Mouse (Mus musculus): ENCODE measurements around the gene Fam160b1. TPM values are rescaled to one million over a fixed set of nuclear protein-coding genes. Genes with fewer than 3 reads are reported as not detected.

Fam160b1 gene
- total RNA-seq, 4 experiments from 2014 or later = 9.8 to 11.6 (median 10.8) TPM

DNA sequence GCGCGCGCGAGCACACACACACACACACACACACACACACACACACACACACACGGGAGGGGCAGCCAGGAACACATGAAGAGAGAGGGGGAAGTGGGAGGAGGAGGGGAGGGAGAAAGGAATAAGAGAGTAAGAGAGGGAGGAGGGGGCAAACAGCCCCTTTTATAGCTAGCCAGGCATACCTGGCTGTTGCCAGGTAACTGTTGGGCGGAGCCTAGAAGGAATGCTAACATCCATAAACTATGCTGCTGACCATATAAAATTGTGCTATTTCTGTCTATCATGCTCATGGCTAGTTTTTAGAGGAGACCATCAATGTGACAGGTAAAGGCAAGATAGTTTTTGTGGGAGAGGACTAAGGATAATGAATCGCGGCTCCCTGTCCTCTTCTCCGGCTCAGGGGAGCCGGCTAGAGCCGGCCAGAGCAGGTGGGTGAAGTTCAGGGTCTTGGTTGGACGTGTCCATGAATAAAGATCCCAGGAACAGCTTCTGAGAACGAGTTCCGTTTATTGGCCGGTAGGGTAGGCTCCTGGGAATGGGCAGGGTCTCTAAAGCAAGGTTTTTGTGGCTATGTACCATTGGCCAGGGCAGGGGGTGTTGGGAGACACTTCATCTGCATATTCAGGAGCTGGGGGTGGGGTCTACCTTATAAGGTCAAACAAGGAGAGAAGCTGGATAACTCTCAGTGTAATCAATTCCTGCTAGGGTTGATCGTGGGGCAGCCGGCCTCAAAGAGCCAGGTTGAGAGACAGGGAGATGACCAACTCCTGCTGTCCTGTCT lies 57.5 kb downstream of the Fam160b1 start:
- DNase-seq (ENCODE audit: low spot score) = no peak

DNA sequence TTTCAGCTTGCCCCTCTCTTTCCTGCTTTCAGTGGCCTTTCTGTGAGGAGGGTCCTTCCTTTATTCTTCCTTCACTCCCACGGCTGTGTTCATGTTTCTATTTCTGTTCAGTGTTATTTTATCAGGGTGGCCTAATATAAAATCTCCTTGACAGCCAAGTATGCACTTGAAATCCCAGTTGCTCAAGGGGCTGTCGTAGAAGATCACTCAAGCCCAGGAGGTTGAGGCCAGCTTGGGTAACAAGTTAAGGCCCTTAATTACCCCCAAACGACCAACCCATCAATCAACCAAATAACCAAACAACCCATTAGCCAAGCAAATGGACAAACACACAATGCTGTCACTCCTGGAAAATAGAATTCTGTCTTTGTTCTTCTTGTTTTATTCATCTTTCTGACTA lies 62.9 kb downstream of the Fam160b1 start:
- DNase-seq (ENCODE audit: low spot score) = no peak

DNA sequence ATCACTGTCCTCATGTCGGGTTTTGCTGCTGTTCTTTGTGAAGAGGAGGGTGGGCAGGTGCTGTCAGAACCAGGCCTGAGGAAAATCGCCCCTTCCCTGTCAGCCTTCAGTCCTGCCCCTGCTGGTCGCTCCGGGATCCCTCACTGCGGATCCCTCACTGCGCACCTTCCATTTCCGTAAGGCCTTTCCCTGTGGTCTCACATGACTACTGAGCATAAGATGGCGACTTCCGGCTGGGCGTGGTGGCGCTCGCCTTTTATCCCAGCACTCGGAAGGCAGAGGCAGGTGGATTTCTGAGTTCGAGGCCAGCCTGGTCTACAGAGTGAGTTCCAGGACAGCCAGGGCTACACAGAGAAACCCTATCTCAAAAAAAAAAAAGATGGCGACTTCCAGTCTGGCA lies 64.8 kb downstream of the Fam160b1 start:
- DNase-seq (ENCODE audit: low spot score) = no peak

DNA sequence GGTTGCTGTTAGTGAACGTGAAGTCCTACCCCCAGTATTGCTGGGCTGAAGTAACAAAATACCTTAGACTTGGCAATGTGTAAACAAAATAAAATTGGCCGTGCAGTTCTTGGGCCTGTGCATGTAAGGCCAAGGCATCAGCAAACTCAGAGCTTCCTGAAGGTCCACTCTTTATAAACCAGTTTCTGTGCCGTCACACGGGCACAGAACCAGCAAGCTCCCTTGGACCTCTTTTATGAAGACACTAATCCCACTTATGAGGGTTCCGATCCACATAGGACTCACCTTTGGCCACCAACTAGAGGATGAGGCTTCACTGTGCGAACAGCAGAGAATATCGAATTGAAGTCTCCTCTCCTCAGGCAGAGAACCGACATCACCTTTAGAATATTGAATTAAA lies 66.4 kb downstream of the Fam160b1 start:
- DNase-seq (ENCODE audit: low spot score) = no peak

DNA sequence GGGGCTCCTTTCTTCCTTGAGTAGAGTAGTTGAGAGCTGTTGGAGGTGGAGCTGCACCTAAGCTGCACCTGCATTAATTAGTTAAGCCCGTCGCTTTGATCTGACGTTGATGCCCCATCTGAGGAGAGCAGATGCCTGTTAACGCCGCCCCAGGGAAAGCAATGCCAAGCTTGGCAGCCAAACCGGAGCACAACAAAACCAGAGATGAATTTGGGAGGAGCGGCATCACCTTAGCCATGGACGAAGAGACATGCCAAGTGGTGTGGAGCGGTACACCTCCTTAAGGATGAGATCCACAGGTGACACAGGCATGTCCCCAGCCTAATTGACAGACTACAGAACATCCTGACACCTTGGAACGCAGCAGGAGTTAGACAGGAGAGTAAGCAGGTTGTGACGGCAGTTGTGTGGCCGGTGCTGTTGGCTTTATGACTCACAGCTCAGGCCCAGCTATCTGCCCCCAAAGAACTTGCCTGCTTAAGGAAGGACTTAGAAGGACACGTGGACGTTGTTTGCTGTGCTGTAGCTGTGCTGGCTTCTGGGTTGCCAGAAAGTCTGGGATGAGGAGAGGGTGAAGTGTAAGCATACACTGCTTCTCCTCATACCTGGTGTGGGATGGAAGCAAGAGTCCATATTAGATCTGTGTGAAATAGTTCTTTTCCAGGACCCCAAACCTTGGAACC lies 67.4 kb downstream of the Fam160b1 start:
- DNase-seq (ENCODE audit: low spot score) = no peak

DNA sequence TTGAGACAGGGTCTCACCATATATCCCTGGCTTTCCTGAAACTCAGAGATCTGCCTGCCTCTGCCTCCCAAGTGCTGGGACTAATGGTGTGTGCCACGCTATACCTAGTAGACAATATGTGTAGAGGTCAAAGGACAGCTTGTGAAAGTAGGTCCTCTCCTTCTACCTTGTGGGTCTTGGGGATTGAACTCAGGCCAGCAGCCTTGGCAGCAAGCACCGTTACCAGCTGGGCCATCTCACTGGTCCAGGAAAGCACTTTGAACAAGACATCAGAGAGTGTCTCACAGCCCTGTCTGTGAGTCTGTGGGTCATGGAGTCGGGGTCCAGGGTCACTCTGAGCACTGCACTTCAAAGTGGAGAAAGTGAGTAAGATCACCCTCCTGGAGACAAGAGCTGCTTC lies 68.2 kb downstream of the Fam160b1 start:
- no peak for DNase-seq (ENCODE audit: low spot score)

DNA sequence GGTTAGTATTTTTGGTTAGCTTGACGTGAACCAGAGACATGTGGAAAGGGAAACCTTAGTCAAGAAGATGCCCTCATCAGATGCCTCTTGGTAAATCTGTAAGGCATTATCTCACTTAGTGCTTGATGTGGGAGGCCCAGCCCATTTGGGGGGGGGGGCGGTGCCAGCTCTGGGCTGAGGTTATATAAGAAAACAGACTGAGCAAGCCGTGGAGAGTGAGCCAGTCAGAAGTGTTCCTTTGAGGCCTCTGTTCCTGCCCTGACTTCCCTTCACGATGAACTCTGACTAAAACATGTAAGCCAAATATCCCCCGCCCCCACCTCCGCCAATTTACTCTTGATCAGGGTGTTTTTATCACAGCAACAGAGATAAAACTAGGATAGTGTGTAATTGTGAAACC lies 69.4 kb downstream of the Fam160b1 start:
- no peak for DNase-seq (ENCODE audit: low spot score)

DNA sequence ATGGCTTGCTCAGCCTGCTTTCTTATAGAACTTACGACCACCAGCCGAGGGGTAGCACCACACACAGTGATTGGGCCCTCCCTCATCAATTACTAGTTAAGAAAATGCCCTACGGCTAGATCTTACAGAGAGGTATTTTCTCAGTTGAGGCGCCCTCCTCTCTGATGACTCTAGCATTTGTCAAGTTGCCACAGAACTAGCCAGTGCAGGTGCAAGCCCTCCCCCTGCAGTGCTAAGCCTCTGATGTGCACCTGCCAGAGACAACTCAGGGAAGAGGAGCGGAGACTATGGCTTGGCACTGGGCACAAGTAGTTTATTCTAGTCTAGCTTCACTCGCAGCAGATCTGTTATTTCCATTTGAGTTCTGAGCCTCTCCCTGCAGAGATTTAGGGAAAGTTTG lies 71.0 kb downstream of the Fam160b1 start:
- no peak for DNase-seq (ENCODE audit: low spot score)

DNA sequence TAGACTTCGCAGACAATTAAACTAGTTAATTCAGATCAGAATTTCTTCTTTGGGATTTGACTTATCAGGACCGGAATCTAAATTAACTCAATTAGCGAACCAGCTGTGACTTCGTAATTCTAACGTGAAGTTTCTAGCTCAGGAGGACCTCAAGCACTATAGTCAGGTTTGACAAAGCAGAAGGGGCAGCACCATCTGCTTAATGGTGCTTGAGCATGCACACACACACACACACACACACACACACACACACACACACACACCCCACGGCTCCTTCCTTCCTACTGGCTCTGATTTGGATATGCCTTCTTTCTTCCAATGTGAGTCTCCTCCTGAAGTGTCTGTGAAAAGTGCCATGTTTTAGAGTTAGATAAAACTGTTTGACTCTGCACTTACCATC lies 73.5 kb downstream of the Fam160b1 start:
- DNase-seq (ENCODE audit: low spot score) = no peak

DNA sequence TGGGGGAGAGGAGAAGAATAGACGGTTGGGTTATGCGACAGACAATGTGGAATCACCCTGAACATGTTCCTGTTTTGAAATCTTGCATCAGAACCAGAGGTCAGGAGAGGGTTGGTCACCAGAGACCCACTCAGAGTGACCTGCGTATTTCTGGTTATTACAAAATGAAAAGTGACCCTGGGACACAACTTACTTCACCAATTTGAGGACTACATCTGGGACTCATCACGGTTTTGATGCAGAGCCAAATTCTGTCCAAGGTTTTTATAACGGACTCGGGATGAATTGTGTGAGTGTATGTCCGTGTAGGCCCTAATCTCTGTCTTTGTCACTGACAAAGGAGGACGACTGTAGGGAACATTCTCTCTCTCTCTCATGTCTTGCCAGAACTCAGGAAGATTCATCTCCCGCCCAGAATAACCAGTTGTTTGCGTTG lies 76.1 kb downstream of the Fam160b1 start:
- DNase-seq (ENCODE audit: low spot score) = peak; percentile 18

DNA sequence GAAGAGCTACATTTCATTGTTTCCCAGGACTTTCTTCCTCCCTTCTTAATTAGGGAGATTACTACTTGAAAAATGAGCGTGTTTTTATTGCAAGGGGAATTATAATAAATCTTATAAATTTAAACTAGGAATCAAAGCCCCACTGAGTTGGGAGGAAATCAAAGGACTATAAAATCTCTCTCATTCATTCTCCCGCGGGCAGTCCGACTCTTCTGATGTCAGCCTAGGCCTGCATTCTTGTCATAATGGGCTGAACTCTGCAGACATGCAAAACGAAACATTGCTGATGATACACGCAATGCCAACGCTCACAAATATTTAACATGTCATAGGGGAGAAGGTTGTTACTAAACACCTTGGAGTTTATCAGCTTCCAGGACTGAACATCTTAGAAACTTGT lies 76.6 kb downstream of the Fam160b1 start:
- no peak for DNase-seq (ENCODE audit: low spot score)

Other genes with a start within 250 kb of the Fam160b1 start
- 100 to 1,000 TPM; 450 to 472 (median 462) TPM for gene Ablim1, start 45.8 kb upstream of the Fam160b1 start, total RNA-seq (2022)
- gene Trub1, start 92.2 kb downstream of the Fam160b1 start, total RNA-seq (2022) = 1 to 10 TPM; 2.1 to 6.7 (median 5.4) TPM

Data from heart, adult 8-10 months (tissue).